Mouse (Mus musculus) embryonic fibroblast, embryonic 13.5 days (primary cell): Measurements from ENCODE around the gene Ppil2.

ENCODE experiments used
- CTCF ChIP-seq: IDR thresholded peaks from 2 replicates; pipeline ENCODE4 v1.5.1; 2011; ENCODE audit warnings: mild to moderate bottlenecking, control low read depth, low read length, moderate library complexity, borderline replicate concordance; ENCODE audit not compliant: insufficient read depth
- POLR2A ChIP-seq: IDR thresholded peaks from 2 replicates; pipeline ENCODE4 v1.6.1; 2011; ENCODE audit warnings: low read depth, mild to moderate bottlenecking, control low read depth, low read length, moderate library complexity

DNA sequence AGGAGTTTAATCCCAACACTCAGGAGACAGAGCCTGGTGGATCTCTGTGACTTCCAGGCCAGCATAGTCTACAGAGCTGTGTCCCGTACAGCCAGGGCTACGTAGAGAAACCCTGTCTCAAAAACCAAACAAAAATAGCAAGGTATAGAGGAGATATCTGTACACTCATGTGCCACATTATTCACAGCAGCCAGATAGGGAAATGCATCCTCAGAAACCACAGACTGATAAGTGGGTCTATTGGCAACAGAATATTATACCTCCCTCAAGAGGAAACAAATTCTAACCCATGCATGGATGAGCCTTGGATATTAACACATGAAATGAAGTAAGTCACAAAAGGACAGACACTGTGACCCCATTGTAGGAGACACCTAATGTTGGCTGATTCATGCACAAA, 43.5 kb downstream of the Ppil2 start:
- no peak for TF ChIP-seq POLR2A
- no peak for TF ChIP-seq CTCF
